Mouse (Mus musculus) MEL (cell line): ENCODE data around the gene Slc5a11. TPM values are rescaled to one million over a fixed set of nuclear protein-coding genes. Genes with fewer than 3 reads are reported as not detected.

ENCODE experiments used
- DNase-seq: peaks from one replicate; pipeline ENCODE4 v3.0.0; 2011; ENCODE audit warnings: low read depth, low spot score
- H3K27ac ChIP-seq: 2 replicates; pipeline ENCODE4 v1.5.1; 2012; ENCODE audit warnings: low read depth, mild to moderate bottlenecking, control low read depth, low read length, moderate library complexity; ENCODE audit not compliant: control insufficient read depth
- H3K27me3 ChIP-seq, 2 experiments: fragments of 150-350 bp in 1 of 2; sonication (generic) in 1 of 2; 2 replicates each; pipeline ENCODE4 v1.6.1; 2012; ENCODE audit warnings: low read length in 2 of 2, mild to moderate bottlenecking in 2 of 2, improper control_type of control experiment in 1 of 2, moderate library complexity in 1 of 2; ENCODE audit not compliant: insufficient read depth in 2 of 2, control insufficient read depth in 1 of 2
- H3K36me3 ChIP-seq, 2 experiments: 2 replicates each; pipeline ENCODE4 v1.6.1; 2012 to 2014; ENCODE audit warnings: low read length in 2 of 2, improper control_type of control experiment in 1 of 2, inconsistent platforms in 1 of 2, mild to moderate bottlenecking in 1 of 2; ENCODE audit not compliant: insufficient read depth in 2 of 2, control insufficient read depth in 1 of 2
- H3K4me1 ChIP-seq, 2 experiments: fragments of 150-350 bp in 1 of 2; sonication (generic) in 1 of 2; 2 replicates each; pipeline ENCODE4 v1.6.1; 2012; ENCODE audit warnings: low read length in 2 of 2, improper control_type of control experiment in 1 of 2, mild to moderate bottlenecking in 1 of 2; ENCODE audit not compliant: insufficient read depth in 2 of 2, control insufficient read depth in 1 of 2
- H3K4me3 ChIP-seq, 2 experiments: fragments of 150-350 bp in 1 of 2; sonication (generic) in 1 of 2; 2 replicates each; pipeline ENCODE4 v1.5.1; 2012; ENCODE audit warnings: low read depth in 2 of 2, low read length in 2 of 2, mild to moderate bottlenecking in 2 of 2, moderate library complexity in 2 of 2, control low read depth in 1 of 2, improper control_type of control experiment in 1 of 2; ENCODE audit not compliant: control insufficient read depth in 1 of 2, insufficient read depth in 1 of 2
- H3K79me2 ChIP-seq: 2 replicates; pipeline ENCODE4 v1.6.1; 2012; ENCODE audit warnings: mild to moderate bottlenecking, low read length, moderate library complexity; ENCODE audit not compliant: control insufficient read depth, poor library complexity, insufficient read depth
- H3K9ac ChIP-seq: 2 replicates; pipeline ENCODE4 v1.6.1; 2012; ENCODE audit warnings: low read depth, mild to moderate bottlenecking, control low read depth, low read length, moderate library complexity; ENCODE audit not compliant: control insufficient read depth, poor library complexity, severe bottlenecking
- H3K9me3 ChIP-seq: fragments of 150-350 bp; sonication (generic); replicated peaks from 2 replicates; pipeline ENCODE4 v1.6.1; 2012; ENCODE audit warnings: mild to moderate bottlenecking, low read length, improper control_type of control experiment, moderate library complexity; ENCODE audit not compliant: insufficient read depth
- ELF1 ChIP-seq: IDR thresholded peaks from 2 replicates; pipeline ENCODE4 v1.6.1; 2014; ENCODE audit warnings: low read depth, mild to moderate bottlenecking, inconsistent platforms, low read length, improper control_type of control experiment, moderate library complexity
- EP300 ChIP-seq, 2 experiments: IDR thresholded peaks; 2 replicates each; pipeline ENCODE4 v1.6.1; 2011; ENCODE audit warnings: improper control_type of control experiment in 2 of 2, low read length in 2 of 2, low read depth in 1 of 2, mild to moderate bottlenecking in 1 of 2
- GABPA ChIP-seq: IDR thresholded peaks from 2 replicates; pipeline ENCODE4 v1.6.1; 2012; ENCODE audit warnings: low read depth, mild to moderate bottlenecking, inconsistent platforms, low read length, improper control_type of control experiment, moderate library complexity
- GATA1 ChIP-seq: IDR thresholded peaks from 2 replicates; pipeline ENCODE4 v1.6.1; 2011; ENCODE audit warnings: low read depth, low read length, improper control_type of control experiment
- HCFC1 ChIP-seq: IDR thresholded peaks from 2 replicates; pipeline ENCODE4 v1.6.1; 2012; ENCODE audit warnings: low read depth, mild to moderate bottlenecking, inconsistent platforms, low read length, improper control_type of control experiment, moderate library complexity
- MAFK ChIP-seq: IDR thresholded peaks from 2 replicates; pipeline ENCODE4 v1.6.1; 2011; ENCODE audit warnings: low read depth, mild to moderate bottlenecking, low read length, improper control_type of control experiment, borderline replicate concordance
- MAZ ChIP-seq: IDR thresholded peaks from 2 replicates; pipeline ENCODE4 v1.6.1; 2012; ENCODE audit warnings: low read depth, mild to moderate bottlenecking, inconsistent platforms, low read length, improper control_type of control experiment
- MEF2A ChIP-seq: IDR thresholded peaks from 2 replicates; pipeline ENCODE4 v1.6.1; 2014; ENCODE audit warnings: low read depth, mild to moderate bottlenecking, inconsistent platforms, low read length, improper control_type of control experiment; ENCODE audit not compliant: poor library complexity, insufficient replicate concordance, severe bottlenecking; ENCODE audit errors: extremely low read depth
- MXI1 ChIP-seq: IDR thresholded peaks from 2 replicates; pipeline ENCODE4 v1.6.1; 2011; ENCODE audit warnings: mild to moderate bottlenecking, low read depth, low read length, improper control_type of control experiment
- MYB ChIP-seq: IDR thresholded peaks from 2 replicates; pipeline ENCODE4 v1.6.1; 2011; ENCODE audit warnings: mild to moderate bottlenecking, low read depth, low read length, improper control_type of control experiment
- NRF1 ChIP-seq: IDR thresholded peaks from 2 replicates; pipeline ENCODE4 v1.6.1; 2014; ENCODE audit warnings: low read depth, mild to moderate bottlenecking, inconsistent platforms, low read length, improper control_type of control experiment, moderate library complexity; ENCODE audit not compliant: poor library complexity, insufficient read depth, severe bottlenecking
- TAL1 ChIP-seq: IDR thresholded peaks from 2 replicates; pipeline ENCODE4 v1.6.1; 2012; ENCODE audit warnings: mild to moderate bottlenecking, inconsistent platforms, low read length, moderate library complexity, mixed read lengths
- TBP ChIP-seq: IDR thresholded peaks from 2 replicates; pipeline ENCODE4 v1.8.0; 2011; ENCODE audit warnings: low read depth, low read length, improper control_type of control experiment
- TCF12 ChIP-seq: IDR thresholded peaks from 2 replicates; pipeline ENCODE4 v1.6.1; 2014; ENCODE audit warnings: low read depth, mild to moderate bottlenecking, inconsistent platforms, low read length, improper control_type of control experiment, moderate library complexity
- UBTF ChIP-seq: IDR thresholded peaks from 2 replicates; pipeline ENCODE4 v1.6.1; 2012; ENCODE audit warnings: low read depth, mild to moderate bottlenecking, inconsistent platforms, low read length, improper control_type of control experiment, moderate library complexity, borderline replicate concordance; ENCODE audit not compliant: insufficient read depth
- USF1 ChIP-seq: IDR thresholded peaks from 2 replicates; pipeline ENCODE4 v1.6.1; 2014; ENCODE audit warnings: low read depth, mild to moderate bottlenecking, inconsistent platforms, low read length, improper control_type of control experiment, moderate library complexity
- ZC3H11A ChIP-seq: IDR thresholded peaks from 2 replicates; pipeline ENCODE4 v1.6.1; 2012; ENCODE audit warnings: low read depth, mild to moderate bottlenecking, inconsistent platforms, low read length, improper control_type of control experiment
- ZKSCAN1 ChIP-seq: IDR thresholded peaks from 2 replicates; pipeline ENCODE4 v1.6.1; 2012; ENCODE audit warnings: low read depth, mild to moderate bottlenecking, inconsistent platforms, low read length, improper control_type of control experiment, moderate library complexity
- polyA plus RNA-seq, 2 experiments: library from polyadenylated mRNA; stranded (reverse) in 1 of 2; unstranded in 1 of 2; fragments of >175 nt in 1 of 2; fragments of >200 nt in 1 of 2; gene quantifications; 2 replicates each; pipeline versions ENCODE4 v1.2.1 to v1.2.4; 2012; ENCODE audit warnings: low replicate concordance in 2 of 2, low read depth in 1 of 2; ENCODE audit not compliant: insufficient read length in 2 of 2, insufficient read depth in 1 of 2, missing spikeins in 1 of 2
- total RNA-seq: library from RNA; depleted of rRNA; stranded (reverse); fragments of 300-350 nt; gene quantifications from 2 replicates; pipeline ENCODE4 v1.2.3, GENCODE M21; 2012

The Slc5a11 gene
- total and polyA plus RNA-seq, 3 experiments: not detected

GRCm38 (mm10) chr7:123242241-123242640 is 27.7 kb downstream of the Slc5a11 start:
- H3K79me2 ChIP-seq: no peaks in the 10 kb centered on the region
- no peak overlapping the region for H3K27ac ChIP-seq
- DNase-seq: no peak
- H3K9ac ChIP-seq: no peak overlapping the region
- H3K27me3 ChIP-seq: peaks cover 0 to 3% of the 10 kb centered on the region in 2 experiments; a peak in 1 of 4 replicates
- H3K36me3 ChIP-seq: no peaks in the 10 kb centered on the region
- TF ChIP-seq MAZ: no peak
- no peak for TF ChIP-seq UBTF
- TF ChIP-seq ELF1: no peak
- TF ChIP-seq NRF1: no peak
- no peak for TF ChIP-seq USF1
- TF ChIP-seq TBP: no peak
- no peak for TF ChIP-seq MAFK
- no peak for TF ChIP-seq ZC3H11A
- no peak for TF ChIP-seq ZKSCAN1
- no peak for TF ChIP-seq MYB
- TF ChIP-seq GABPA: no peak
- no peak for TF ChIP-seq TAL1
- no peak for TF ChIP-seq MXI1
- TF ChIP-seq, all 39 proteins: peak for 0
- Histone ChIP-seq H3K4me1 (peaks cover 2 to 4% of the 10 kb centered on the region in 2 experiments; a peak in 2 of 4 replicates), H3K4me3 (no peak overlapping the region), H3K9me3 (no peaks in the 10 kb centered on the region)

GRCm38 (mm10) chr7:123244833-123245232 is 30.3 kb downstream of the Slc5a11 start:
- H3K9me3 ChIP-seq: no peaks in the 10 kb centered on the region

More at GRCm38 (mm10) chr7:123244833-123245232, 30.3 kb downstream of the Slc5a11 start:
- H3K4me3 ChIP-seq: no peak overlapping the region
- no peaks in the 10 kb centered on the region for H3K79me2 ChIP-seq
- H3K27ac ChIP-seq: no peak overlapping the region
- no peaks in the 10 kb centered on the region for H3K36me3 ChIP-seq
- TF ChIP-seq GATA1 (peak; percentile 61), HCFC1 (no peak), EP300 (IDR thresholded peaks at IDR 0.05; ENCODE audit: low read depth in 1 of 2, low read length in 2 of 2) (peak in 1 of 2 experiments; percentile 56; a peak in 1 of 4 replicates), MEF2A (peak; percentile 59; the same call in 1 of the 2 replicates), MAZ (no peak), TCF12 (peak; percentile 54; the same call in 1 of the 2 replicates)
- H3K9ac ChIP-seq: no peak overlapping the region
- H3K27me3 ChIP-seq: no peaks in the 10 kb centered on the region; a peak in 2 of 4 replicates
- DNase-seq: no peak
- peaks cover 2 to 4% of the 10 kb centered on the region in 2 experiments; a peak in 2 of 4 replicates for H3K4me1 ChIP-seq
